Mouse (Mus musculus) ZHBTc4 (cell line): ENCODE measurements around the gene Ppm1h.
A peak's percentile ranks its signal among the peaks of the same experiment; 100 is the strongest.

Experiments
- DNase-seq: peaks from one replicate; pipeline ENCODE4 v3.0.0-alpha.2; 2011; ENCODE audit warnings: low read depth, low spot score

The Ppm1h gene

DNA sequence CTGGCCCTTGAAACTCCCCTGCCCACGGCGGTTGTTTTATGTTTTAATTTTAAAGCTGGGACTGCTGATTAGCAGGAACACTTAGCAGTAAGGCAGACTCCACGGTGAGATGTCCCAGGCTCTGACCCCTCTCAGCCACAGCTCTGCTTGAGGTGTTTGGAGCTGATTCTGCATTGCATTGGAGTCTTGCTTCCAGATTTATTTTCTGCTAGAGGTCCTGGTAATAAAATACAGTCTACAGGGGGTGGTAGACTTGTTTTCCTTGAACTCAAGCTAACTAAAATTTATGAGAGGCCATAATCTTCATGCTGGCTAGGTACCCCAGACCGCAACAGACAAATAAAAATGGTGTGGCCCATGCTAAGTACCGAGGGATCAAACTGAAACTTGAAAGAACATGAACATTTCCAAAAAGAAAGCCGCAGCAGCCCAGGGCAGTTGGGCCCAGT, 90.4 kb downstream of the Ppm1h start:
- DNase-seq = no peak

DNA sequence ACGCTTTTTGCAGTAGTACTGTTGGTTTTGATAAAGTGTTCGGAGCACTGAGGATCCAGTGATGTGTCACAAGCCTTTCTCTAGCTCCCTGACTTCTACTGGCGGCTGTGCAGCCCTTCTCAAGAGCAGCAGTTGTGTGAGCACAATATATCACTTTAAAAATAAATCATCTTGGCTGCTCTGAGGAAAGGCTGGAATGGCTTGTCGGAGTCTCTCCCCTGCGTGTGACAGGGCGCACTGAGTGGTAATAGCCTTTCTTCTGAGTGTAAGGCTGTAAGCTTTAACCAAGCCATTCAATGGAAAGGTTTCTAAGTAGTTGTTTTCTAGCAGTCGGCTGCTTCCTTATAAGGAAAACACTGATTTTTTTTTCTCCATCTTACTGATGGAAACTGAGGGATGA, 91.8 kb downstream of the Ppm1h start:
- DNase-seq = no peak

DNA sequence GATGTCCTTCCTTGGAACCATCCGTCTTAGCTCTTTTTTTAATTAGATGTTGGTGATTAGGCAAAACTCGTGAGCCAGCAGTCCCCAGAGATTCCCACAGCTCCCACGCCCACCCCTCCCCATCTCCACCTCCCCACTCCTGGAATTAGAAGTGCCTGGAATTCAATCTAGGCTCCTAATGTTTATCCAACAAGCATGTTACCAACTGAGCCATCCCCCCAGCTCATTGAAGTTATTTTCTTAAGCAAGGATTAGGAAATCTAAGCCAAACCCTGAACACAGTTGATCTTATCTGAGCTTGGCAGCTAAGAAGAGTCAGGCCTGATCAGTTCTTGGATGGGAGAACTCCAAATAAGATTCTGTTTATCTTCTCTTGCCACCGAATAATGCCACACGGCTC, 92.4 kb downstream of the Ppm1h start:
- DNase-seq = no peak

DNA sequence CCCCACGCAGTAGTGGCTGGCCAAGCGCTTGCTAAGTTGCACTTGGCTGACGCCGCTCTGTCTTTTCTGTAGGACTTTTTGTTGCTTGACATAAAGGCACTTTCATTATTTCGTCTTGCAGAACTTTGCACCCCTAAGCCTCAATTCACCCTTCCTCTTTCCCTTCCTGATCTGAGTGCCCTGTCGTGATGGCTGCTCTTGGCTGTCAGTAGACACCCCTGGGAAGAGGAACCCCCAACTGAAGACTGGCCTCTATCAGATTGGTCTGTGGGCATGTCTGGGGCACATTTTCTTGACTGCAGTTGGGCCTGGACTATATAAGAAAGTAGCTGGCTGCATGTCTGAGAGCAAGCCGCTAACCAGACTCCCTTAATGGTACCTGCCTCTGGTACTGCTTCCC, 95.6 kb downstream of the Ppm1h start:
- DNase-seq = no peak

DNA sequence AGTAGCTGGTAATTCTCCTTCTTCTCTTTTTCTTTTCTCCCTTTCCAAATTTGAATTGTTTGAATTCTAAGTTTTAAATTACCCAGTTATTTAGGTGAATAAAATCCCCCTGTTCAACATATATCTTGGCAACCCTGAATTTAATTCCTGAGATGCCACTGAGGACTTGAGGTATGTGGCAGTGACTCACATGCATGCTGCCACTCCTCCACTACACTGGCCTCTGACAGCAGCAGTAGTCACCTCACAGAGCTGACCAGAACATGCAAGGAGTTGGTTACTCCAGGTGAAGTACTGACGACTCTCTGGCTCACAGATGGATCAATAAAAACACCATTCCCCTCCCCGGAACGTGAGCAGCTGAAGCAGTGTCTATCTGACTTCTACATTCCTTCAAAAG, 98.9 kb downstream of the Ppm1h start:
- no peak for DNase-seq

DNA sequence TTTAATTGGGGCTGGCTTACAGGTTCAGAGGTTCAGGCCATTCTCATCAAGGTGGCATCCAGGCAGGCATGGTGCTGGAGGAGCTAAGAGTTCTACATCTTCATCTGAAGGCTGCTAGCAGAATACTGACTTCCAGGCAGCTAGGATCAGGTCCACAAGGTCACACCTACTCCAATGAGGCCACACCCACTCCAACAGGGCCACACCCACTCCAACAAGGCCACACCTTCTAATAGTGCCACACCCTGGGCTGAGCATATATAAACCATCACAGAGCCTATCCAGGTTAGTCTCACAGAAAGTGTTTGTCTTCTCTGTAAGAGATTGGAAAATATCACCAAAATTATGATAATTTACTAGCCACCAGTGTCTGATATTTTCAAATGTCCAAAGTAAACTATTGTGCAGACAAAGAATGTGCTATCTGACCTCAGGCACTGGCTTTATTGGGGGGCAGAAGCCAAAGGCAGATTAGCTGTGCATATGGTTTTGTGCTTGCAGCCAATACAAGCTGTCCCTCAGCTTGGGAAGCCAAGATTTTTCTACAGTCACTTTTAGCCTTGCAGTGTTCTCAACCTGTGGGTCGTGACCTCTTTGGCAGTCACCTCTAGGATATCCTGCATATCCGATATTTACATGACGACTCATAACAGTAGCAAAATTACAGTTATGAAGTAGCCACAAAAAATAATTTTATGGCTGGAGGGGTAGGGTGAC, 99.5 kb downstream of the Ppm1h start:
- DNase-seq = no peak

DNA sequence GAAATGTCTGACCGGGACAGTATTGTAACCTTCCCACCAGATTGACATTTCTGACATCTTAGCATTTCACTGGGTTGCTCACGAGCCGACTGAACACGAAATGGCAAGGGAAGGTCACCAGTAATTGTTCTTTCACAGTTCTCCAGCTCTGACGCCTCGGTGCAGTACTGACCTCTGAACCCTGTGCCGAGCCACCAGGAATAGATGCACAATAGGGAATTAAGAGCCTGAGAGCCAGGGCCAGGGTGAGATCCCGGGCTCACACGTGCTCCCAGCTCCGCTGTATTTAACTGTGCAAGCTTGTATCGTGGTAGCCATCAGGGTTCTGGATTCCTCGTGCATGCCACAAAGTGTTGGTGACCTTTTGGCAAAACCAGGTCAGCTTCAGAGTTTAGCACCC, 100.8 kb downstream of the Ppm1h start:
- DNase-seq = no peak

DNA sequence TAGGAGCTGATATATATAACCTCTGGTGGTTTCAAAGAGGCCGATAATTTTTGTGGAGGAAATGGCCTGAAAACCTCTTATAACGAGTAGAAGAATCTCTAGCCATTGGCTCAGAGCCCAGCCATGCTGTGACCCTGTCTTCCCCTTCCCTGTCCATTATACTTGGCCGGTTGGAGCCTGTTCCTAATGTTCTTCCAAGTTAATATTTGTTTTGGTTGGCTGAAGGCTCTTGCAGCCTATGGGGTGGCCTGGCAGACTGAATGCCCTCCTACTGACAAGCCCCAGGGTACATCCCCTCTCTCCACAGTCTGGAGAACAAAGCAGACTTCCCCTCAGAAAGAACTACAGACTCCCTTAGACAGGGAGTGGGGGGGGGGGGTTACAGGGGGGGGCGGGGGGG, 104.2 kb downstream of the Ppm1h start:
- no peak for DNase-seq

DNA sequence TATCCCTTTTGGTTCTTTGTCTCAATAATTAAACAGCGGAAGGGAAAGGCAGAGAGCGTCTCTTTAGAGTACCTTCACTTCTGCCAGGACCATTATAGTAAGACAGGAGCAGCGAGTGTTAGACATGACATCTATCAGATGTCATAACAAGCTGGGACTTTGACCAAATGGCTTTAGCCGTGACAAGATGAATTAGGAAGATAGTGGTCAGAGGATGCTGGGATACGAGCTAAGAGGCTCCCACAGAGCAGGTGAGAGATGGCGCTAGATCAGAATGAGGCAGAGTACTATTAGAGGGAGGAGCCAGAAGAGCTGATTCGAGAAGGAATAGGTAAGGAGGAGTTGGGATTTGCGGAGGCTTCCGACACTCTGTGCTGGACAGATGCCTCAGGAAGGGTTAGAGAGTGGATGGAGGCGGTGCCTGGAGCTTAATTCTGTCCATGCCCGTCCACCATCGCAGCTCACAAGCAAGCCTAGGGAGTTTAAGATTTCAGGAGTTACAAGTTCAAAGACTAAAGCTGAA, 111.1 kb downstream of the Ppm1h start:
- DNase-seq = no peak

DNA sequence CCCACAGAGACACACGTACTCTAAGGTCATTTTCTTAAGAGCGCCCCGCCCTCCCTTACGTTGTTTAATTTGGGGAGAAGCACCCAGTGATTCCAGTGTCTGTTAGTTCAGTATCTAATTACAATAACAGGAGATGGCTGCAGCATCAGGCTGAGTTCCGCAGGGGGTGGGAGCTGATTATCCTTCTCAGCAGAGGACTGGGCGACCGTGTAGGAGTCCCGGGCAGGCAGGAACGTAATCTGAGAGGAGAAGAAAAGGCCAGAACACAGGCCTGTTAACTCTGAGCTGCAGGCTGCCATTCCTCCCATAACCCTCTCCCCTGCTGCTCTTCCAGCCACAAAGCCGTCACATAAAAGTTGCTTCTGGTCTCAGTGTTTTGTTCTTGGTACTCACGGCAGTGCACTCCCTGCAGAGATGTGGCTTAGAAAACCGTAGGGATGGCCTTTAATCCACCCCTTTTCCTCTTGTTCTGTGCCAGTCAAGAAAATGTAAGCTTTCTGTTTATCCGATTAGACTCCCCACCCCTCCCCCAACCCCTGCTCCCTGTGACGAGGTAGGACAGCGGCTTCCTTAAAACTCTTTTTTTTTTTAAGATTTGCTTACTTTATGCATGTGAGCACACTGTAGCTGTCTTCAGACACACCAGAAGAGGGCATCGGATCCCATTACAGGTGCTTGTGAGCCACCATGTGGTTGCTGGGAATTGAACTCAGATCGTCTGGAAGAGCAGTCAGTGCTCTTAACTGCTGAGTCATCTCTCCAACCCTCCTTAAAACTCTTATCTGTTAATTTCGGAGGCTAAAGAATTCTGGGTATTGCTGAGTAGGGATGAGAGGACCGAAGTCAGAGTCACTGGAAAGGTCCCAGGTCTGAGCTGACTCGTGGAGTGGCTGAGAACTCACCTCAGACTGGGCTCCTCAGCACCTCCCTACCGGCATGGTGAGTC, 113.7 kb downstream of the Ppm1h start:
- DNase-seq = peak; percentile 50

DNA sequence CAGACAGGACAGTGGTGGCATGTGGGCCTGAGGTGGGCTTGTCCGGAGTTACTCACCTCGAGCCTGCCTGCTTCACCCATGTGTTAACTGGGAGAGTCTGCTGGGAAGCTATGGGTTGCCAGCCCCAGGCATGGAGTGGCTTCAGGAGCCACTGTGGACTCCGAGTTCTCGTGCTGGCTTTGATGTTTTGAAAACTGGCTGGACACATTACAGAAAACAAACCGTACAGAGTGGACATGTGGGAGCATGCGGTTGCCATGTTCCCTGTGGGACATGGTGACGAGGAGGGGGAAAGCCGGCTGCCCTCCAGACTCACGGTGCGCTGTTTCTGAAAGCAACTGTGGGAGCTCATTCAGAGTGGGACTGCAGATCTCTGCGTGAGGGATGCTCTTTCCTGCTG, 114.6 kb downstream of the Ppm1h start:
- no peak for DNase-seq

DNA sequence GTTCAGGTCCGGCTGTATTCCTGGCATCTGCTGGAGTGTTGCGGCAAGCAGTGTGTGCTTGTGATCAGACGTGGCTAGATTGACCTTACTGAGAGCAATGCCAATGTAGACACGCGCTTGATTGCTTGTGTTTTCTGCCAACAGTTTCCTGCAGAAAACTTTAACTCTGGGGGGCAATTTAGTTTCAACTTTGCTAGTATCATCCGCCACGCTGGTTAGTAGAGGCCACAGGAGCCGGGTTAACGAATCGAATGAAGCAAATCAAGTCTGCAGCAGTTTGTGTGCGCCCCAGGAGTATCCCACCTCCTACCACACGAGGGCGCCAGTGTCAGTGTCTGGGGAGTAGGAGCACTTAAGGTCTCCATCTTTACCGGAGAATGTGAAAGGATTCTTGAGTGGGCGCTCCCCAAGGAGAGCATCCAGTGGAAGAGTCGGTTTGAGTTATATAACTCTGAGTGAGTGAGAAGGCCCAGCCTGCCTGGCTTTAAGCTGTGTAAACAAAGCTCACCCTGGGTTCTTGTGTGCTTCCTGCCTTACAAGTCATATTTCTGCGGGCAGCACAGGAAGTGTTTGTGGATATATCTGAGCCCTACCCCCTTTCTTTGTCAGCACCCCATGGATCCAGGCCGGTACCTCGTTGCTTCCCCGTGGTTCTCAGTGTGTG, 115.8 kb downstream of the Ppm1h start:
- peak; percentile 95 for DNase-seq

DNA sequence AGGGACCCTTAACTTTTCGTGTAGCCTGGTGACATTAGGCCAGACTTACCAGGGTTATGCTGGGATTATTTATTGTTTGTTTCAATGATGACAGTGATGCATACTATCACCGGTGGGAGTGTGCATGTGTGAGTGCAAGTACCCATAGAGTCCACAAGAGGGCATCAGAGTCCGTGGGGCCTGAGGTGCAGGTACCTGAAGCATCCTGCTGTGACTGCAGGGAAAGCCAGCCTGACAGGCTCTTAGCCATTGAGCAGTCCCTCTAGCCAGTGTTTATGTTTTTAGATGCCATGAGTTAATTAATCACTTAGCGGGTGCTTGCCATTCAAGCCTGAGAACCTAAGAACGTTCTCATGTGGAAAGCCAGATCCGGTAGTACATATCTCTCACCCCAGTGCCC, 119.4 kb downstream of the Ppm1h start:
- peak; percentile 71 for DNase-seq

DNA sequence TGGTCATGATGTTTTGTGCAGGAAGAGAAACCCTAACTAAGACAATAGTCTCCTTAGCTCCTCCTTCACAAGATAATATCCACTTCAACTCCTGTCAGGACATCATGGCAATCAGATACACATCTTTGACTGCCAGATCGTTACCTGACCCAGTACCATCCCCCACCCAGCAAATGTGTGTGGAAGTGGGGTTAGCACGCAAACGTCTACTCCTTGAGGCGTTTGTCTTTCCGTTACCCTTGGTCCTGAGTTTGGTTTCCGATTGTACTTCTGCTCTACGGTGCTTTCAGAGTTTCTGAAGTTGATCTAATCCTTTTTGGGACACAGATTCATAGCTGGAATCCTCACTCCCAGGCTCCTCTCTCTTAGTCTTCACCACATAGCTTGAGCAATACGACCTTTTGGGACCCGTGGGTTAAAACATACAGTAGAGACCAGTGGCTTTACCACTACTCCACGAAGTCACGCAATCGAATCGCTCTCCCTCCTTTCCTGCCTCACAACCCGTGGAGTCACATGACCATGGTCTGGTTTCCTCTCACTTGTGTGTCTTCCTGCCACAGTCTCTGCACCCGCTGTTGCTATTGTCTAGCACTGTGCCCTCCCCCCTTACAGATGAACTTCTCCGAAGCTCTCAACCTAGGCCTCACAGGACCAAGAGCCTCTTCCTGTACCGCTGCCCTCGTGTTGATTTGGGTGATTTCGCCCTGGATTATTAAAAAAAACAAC, 121.6 kb downstream of the Ppm1h start:
- DNase-seq = no peak

DNA sequence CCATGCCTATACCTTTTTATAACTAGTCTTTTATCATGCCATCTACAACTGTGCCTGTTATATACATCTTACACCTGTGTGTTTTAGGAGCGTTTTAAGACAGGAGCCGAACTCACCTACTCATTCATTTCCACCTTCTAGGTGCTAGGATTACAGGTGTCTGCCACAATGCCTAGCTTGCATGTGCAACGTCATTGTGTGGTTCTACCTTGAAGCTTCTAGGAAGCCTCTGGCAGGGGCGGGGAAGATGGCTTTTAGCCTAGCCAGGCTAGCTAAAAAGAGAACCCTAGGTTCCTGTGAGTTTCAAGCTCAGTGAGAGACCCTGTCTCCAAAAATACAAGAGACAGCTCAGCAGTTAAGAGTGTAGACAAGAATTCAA, 122.2 kb downstream of the Ppm1h start:
- no peak for DNase-seq

DNA sequence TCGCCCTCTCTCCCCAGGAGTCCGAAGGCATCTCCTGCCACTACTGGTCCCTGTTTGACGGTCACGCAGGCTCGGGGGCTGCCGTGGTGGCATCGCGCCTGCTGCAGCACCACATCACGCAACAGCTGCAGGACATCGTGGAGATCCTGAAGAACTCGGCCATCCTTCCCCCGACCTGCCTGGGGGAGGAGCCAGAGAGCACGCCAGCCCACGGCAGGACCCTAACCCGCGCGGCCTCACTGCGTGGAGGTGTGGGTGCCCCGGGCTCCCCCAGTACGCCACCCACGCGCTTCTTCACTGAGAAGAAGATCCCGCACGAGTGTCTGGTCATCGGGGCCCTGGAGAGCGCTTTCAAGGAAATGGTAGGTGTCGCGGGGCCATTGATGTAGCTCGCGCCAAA, 123.7 kb downstream of the Ppm1h start:
- DNase-seq = peak; percentile 43

DNA sequence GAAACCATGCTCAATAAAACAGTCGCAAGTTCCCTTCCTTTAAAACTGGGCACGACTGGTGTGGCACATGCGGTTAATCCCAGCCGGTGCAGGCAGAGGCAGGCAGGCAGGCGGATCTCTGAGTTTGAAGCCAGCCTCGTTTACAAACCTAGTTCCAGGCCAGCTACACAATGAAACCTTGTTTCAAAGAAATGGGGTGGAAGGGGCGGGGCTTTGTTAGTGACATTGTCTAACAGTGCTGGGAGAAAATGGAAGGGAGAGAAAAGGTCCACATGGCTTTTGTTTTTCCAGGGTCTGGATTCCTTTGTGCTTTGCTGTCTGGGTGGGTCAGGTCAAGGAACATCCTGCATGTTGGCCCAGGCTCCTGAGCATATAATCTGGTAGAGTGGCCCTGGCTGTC, 124.3 kb downstream of the Ppm1h start:
- DNase-seq = peak; percentile 93

DNA sequence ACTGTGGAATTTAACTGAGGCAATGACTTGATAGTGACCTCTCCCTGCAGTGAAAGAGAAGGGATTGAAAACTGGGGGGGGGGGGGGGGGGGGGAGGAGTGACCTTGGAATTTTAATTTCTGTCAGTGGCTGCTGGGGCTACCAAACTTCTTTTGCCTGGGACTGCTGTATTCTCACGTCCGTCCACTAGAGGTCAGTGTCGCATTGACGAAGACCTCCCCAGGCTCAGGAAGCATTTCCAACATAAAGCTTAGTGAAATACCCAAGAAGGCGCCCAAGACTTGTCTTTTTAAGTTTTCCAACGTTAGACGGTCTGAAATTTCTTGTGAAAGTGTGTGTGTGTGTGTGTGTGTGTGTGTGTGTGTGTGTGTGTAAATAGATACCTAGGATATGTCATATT, 125.3 kb downstream of the Ppm1h start:
- peak; percentile 81 for DNase-seq

DNA sequence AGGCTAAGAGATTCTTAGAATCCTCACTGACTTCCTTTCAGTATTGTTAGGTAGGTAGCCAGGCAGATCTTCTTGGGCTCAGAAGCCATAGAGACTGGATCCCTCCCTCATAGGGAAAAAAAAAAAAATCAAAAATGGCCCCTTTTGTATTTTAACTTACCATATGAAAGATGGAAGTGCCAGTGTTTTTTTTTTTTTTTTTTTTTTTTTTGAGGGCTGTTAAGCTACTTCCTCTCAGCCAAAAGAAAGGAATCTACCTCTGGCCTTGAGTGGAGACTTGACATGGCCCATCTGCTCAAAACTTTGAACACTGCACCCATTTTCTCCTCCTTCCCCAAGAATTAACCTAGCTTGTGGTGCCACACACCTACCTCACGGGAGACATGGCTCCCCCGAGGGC, 127.3 kb downstream of the Ppm1h start:
- peak; percentile 47 for DNase-seq

DNA sequence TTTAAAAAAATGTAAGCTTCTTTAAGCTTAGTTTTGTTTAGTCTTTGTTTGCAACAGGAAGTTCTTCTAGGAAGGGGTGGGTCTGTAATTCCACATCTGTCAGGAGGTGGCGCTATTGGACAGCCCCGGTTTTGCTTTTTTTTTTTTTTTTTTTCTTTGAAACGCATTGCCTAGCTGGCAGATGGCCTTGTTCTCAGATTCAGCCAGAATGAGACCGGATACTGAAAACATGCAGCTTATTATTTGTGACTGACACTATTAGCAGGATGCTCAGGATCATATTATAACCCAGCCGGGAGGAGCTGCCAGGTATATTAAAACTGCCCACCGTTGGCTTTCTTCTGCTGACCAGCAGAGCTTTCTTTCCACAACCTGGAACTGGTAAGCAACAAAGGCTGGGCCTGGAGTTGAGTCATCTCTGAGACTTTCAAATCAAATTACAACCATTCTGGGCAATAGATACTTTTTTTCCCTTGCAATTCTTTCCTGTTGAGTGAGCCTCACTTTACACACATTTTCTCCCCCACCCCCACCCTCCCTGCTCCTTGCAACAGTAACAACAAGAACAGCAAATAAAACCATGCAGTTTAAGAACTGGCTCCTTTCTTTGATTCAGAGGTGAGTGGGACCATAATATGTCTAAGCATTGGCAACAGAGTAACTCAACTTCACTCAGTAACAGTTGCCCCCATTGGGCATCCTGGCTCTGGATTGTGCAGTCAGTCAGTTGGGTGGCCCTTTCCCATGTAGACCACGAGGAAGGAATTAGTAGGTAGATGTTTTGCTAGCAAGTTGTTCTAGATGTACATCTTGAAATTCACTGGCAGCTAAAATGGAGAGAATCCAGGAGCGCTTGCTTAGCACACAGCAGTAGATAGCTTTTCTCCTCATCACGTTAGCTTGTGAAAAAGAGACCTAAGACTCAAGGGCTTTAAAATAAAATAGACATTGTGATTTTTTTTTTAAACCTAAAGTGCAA, 128.9 kb downstream of the Ppm1h start:
- DNase-seq = peak; percentile 81
